Mouse (Mus musculus) intestine, postnatal 0 days (tissue): ENCODE data around the gene Smarcc1. TPM values are rescaled to one million over a fixed set of nuclear protein-coding genes. Genes with fewer than 3 reads are reported as not detected.
"Not testable (repeated sequence)": the region's sequence is repeated elsewhere in the genome, so short reads cannot be mapped to it uniquely, and the experiment has no call there.

Experiments
- ATAC-seq: fragments of 200-750 bp; cut with Nextera tagmentation; 2 replicates; pipeline ENCODE4 v1.8.0; 2017; ENCODE audit warnings: mild to moderate bottlenecking, moderate TSS enrichment, moderate library complexity
- H3K27ac ChIP-seq: fragments of 300-500 bp; sonication (generic); 2 replicates; pipeline ENCODE4 v1.5.1; 2014; ENCODE audit warnings: mild to moderate bottlenecking, low read depth, low read length, moderate library complexity
- H3K27me3 ChIP-seq: fragments of 300-500 bp; sonication (generic); replicated peaks from 2 replicates; pipeline ENCODE4 v1.6.1; 2014; ENCODE audit warnings: low read length, mixed read lengths; ENCODE audit not compliant: control insufficient read depth, insufficient read depth
- H3K36me3 ChIP-seq: fragments of 300-500 bp; sonication (generic); 2 replicates; pipeline ENCODE4 v1.6.1; 2014; ENCODE audit warnings: mild to moderate bottlenecking, moderate library complexity; ENCODE audit not compliant: control insufficient read depth, insufficient read depth
- H3K4me1 ChIP-seq: fragments of 300-500 bp; sonication (generic); replicated peaks from 2 replicates; pipeline ENCODE4 v1.6.1; 2014; ENCODE audit warnings: antibody characterized with exemption, low read length, mixed read lengths; ENCODE audit not compliant: control insufficient read depth, insufficient read depth
- H3K4me2 ChIP-seq: fragments of 300-500 bp; sonication (generic); replicated peaks from 2 replicates; pipeline ENCODE4 v1.6.1; 2014; ENCODE audit warnings: low read depth, mild to moderate bottlenecking, moderate library complexity
- H3K4me3 ChIP-seq: fragments of 300-500 bp; sonication (generic); 2 replicates; pipeline ENCODE4 v1.5.1; 2014; ENCODE audit warnings: low read depth, low read length
- H3K9ac ChIP-seq: fragments of 300-500 bp; sonication (generic); 2 replicates; pipeline ENCODE4 v1.6.1; 2014; ENCODE audit warnings: mild to moderate bottlenecking, low read depth, low read length
- H3K9me3 ChIP-seq: fragments of 300-500 bp; sonication (generic); 2 replicates; pipeline ENCODE4 v1.6.1; 2016; ENCODE audit warnings: mixed run types; ENCODE audit not compliant: control insufficient read depth
- CTCF ChIP-seq: sonication (generic); IDR thresholded peaks from 2 replicates; pipeline ENCODE4 v1.5.1; 2016; ENCODE audit warnings: low read depth, mild to moderate bottlenecking, control low read depth, antibody characterized with exemption, moderate library complexity
- WGBS: fragments of 180-500 bp; shearing (Covaris S2); extraction: QIAGEN DNeasy Blood & Tissue Kit; methylation state at CpG from one replicate; pipeline ENCODE4 v1.1.7; 2014; 5-methylcytosine and 5-hydroxymethylcytosine counted together
- polyA plus RNA-seq: library from polyadenylated mRNA; unstranded; fragments of >200 nt; fragmentation: Nextera tagmentation; extraction: Ambion mirVana; gene quantifications from 2 replicates; pipeline ENCODE4 v1.2.1, GENCODE M21; 2015

The Smarcc1 gene
- polyA plus RNA-seq, 1 experiment from 2014 or later, result 21.6 TPM

- Histone ChIP-seq H3K27me3 (no peaks in the 10 kb centered on the region), H3K36me3 (peaks cover 34% of the 10 kb centered on the region), H3K27ac (no peak overlapping the region), H3K4me3 (no peak overlapping the region), H3K4me2 (no peak overlapping the region), H3K4me1 (no peaks in the 10 kb centered on the region), H3K9ac (no peak overlapping the region), H3K9me3 (no peaks in the 10 kb centered on the region)
- TF ChIP-seq CTCF, result no peak
- no peak for ATAC-seq
- WGBS, result 84% methylated on average over 4 of the region's 4 CpGs
Measured at GRCm38 (mm10) chr9:110139119-110139518, 21.6 kb downstream of the Smarcc1 start.

- WGBS, result 98% methylated on average over 1 of the region's 1 CpGs
- TF ChIP-seq CTCF, result no peak
- H3K36me3 ChIP-seq, result peaks cover 23% of the 10 kb centered on the region
- no peaks in the 10 kb centered on the region for H3K4me1 ChIP-seq
- ATAC-seq, result no peak
- H3K9me3 ChIP-seq, result no peaks in the 10 kb centered on the region
- H3K4me3 ChIP-seq, result no peak overlapping the region
- H3K4me2 ChIP-seq, result no peak overlapping the region
- H3K27ac ChIP-seq, result no peak overlapping the region
- H3K27me3 ChIP-seq, result no peaks in the 10 kb centered on the region
- no peak overlapping the region for H3K9ac ChIP-seq
Measured at GRCm38 (mm10) chr9:110142097-110142496, 24.6 kb downstream of the Smarcc1 start.

GRCm38 (mm10) chr9:110148598-110148997 lies 31.1 kb downstream of the Smarcc1 start:
- H3K4me2 ChIP-seq, result no peak overlapping the region
- no peak for TF ChIP-seq CTCF
- H3K4me3 ChIP-seq, result no peak overlapping the region
- no peaks in the 10 kb centered on the region for H3K9me3 ChIP-seq
- no peaks in the 10 kb centered on the region for H3K27me3 ChIP-seq
- ATAC-seq, result no peak
- WGBS, result 82% methylated on average over 2 of the region's 2 CpGs
- H3K27ac ChIP-seq, result no peak overlapping the region
- H3K4me1 ChIP-seq, result no peaks in the 10 kb centered on the region
- no peak overlapping the region for H3K9ac ChIP-seq
- H3K36me3 ChIP-seq, result peaks cover 34% of the 10 kb centered on the region

GRCm38 (mm10) chr9:110159036-110159435 lies 41.5 kb downstream of the Smarcc1 start:
- no peak for ATAC-seq
- H3K9me3 ChIP-seq, result no peaks in the 10 kb centered on the region
- H3K4me1 ChIP-seq, result no peaks in the 10 kb centered on the region
- H3K27ac ChIP-seq, result no peak overlapping the region
- no peak for TF ChIP-seq CTCF
- H3K4me2 ChIP-seq, result no peak overlapping the region
- no peaks in the 10 kb centered on the region for H3K27me3 ChIP-seq
- no peak overlapping the region for H3K4me3 ChIP-seq
- no peak overlapping the region for H3K9ac ChIP-seq
- peaks cover 34% of the 10 kb centered on the region for H3K36me3 ChIP-seq
- WGBS, result 84% methylated on average over 1 of the region's 1 CpGs

GRCm38 (mm10) chr9:110160486-110160885 lies 43.0 kb downstream of the Smarcc1 start:
- H3K4me1 ChIP-seq, H3K27ac ChIP-seq, H3K9ac ChIP-seq, H3K9me3 ChIP-seq, H3K4me3 ChIP-seq, H3K27me3 ChIP-seq, H3K4me2 ChIP-seq, ATAC-seq: not testable (repeated sequence)
- WGBS, result 94% methylated on average over 2 of the region's 2 CpGs
- peaks cover 34% of the 10 kb centered on the region for H3K36me3 ChIP-seq

GRCm38 (mm10) chr9:110162441-110162840 lies 44.9 kb downstream of the Smarcc1 start:
- ATAC-seq, result no peak
- Histone ChIP-seq H3K9me3 (no peaks in the 10 kb centered on the region), H3K4me3 (no peak overlapping the region), H3K9ac (no peak overlapping the region), H3K4me2 (no peak overlapping the region), H3K27me3 (no peaks in the 10 kb centered on the region), H3K36me3 (peaks cover 38% of the 10 kb centered on the region), H3K27ac (no peak overlapping the region), H3K4me1 (no peaks in the 10 kb centered on the region)
- 83% methylated on average over 5 of the region's 5 CpGs for WGBS
- no peak for TF ChIP-seq CTCF

- no peak overlapping the region for H3K27ac ChIP-seq
- no peaks in the 10 kb centered on the region for H3K9me3 ChIP-seq
- H3K4me1 ChIP-seq, result no peaks in the 10 kb centered on the region
- H3K27me3 ChIP-seq, result no peaks in the 10 kb centered on the region
- WGBS, result 93% methylated on average over 2 of the region's 2 CpGs
- no peak for TF ChIP-seq CTCF
- H3K36me3 ChIP-seq, result peaks cover 38% of the 10 kb centered on the region
- no peak overlapping the region for H3K9ac ChIP-seq
- ATAC-seq, result no peak
- H3K4me3 ChIP-seq, result no peak overlapping the region
- no peak overlapping the region for H3K4me2 ChIP-seq
Measured at GRCm38 (mm10) chr9:110163071-110163470, 45.6 kb downstream of the Smarcc1 start.
